Mouse (Mus musculus) megakaryocyte, embryonic 14.5 days (primary cell): ENCODE results near the gene Olfr658. TPM values are rescaled to one million over a fixed set of nuclear protein-coding genes. Genes with fewer than 3 reads are reported as not detected.

Experiments
- H3K27me3 ChIP-seq: replicated peaks from 2 replicates; pipeline ENCODE3; 2012; ENCODE audit warnings: inconsistent platforms
- H3K36me3 ChIP-seq: replicated peaks from 2 replicates; pipeline ENCODE3; 2012; ENCODE audit warnings: low read length, inconsistent platforms, mixed read lengths
- H3K4me1 ChIP-seq: 2 replicates; pipeline ENCODE4 v1.6.1; 2012; ENCODE audit warnings: inconsistent platforms
- H3K4me3 ChIP-seq: replicated peaks from 2 replicates; pipeline ENCODE3; 2012; ENCODE audit warnings: moderate library complexity, mild to moderate bottlenecking, inconsistent platforms
- H3K9me3 ChIP-seq: 2 replicates; pipeline ENCODE4 v1.6.1; 2012; ENCODE audit warnings: inconsistent platforms
- FLI1 ChIP-seq: IDR thresholded peaks from 2 replicates; pipeline ENCODE4 v1.6.1; 2012; ENCODE audit warnings: low read length, inconsistent platforms, mixed read lengths
- GATA1 ChIP-seq: IDR thresholded peaks from 3 replicates; pipeline ENCODE4 v1.6.1; 2012; ENCODE audit warnings: mixed read lengths, low read length, inconsistent platforms, borderline replicate concordance
- polyA plus RNA-seq: library from polyadenylated mRNA; stranded (reverse); fragments of >175 nt; gene quantifications from 2 replicates; pipeline ENCODE4 v1.2.3, GENCODE M21; 2012; ENCODE audit warnings: low replicate concordance; ENCODE audit not compliant: insufficient read depth

Olfr658 gene
- not detected in 2 replicates for polyA plus RNA-seq

DNA sequence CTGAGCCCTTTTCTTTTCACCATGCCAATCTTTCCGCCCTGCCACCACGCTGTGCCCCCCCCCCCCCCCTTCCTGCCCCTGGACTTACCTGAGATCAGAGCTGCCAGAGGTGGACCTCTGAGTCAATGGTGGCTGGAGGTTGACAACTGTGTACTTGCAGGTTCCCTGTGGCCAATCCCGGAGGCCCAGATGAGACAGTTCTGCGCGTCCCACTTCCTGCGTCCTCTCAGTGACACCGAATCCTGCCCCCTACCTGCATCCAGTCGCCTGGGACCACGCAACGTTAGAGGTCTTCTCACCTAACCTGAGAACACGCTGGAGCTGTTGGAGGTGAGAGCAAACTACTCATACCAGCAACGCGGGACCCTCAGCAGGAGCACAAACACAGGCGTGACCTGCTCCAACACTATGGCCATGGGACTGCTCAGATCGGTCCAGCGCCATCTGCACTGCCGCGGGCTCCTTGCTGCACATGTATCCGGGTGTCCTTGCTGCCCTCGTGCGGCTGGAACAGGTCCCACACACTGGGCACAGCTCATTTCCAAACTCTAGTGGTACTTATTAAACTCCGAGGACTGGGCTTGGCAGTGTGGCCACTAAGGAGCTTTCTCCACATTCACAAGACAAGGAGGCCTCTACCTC is at the start of gene Olfr658:
TSS of gene Olfr658 (minus strand) at position 465 of the 642 bp plus-strand sequence.
- H3K9me3 ChIP-seq: no peaks in the 10 kb centered on the region
- H3K4me3 ChIP-seq: peak within 1 kb of the TSS; percentile 88
- H3K27me3 ChIP-seq: no peaks in the 10 kb centered on the region
- TF ChIP-seq GATA1 (no peak), FLI1 (no peak)
- H3K36me3 ChIP-seq: no peaks in the 10 kb centered on the region
- H3K4me1 ChIP-seq: peaks cover 5% of the 10 kb centered on the region; the same call in 1 of the 2 replicates

DNA sequence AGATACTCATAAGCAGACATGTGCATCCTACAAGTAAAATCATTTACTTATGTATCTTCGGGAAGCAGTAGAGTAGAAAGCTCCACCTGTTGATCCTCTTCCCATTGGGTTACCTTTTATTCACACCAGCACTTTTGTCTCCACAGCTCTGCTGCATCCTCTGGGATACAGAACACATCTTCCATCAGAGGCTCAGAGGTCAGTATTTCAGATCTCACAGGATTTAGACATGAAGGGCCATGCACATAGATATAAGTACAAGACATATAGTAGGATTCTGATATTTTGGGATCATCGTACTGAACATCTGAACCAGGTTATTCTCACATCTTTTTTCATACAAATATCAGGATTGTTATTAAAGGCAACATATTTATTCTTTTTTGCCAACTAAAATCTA is 39.1 kb upstream of the Olfr658 start, which contains the start of gene Olfr661:
TSS of gene Olfr661 (plus strand) at position 301 of the 400 bp plus-strand sequence.
- no peaks in the 10 kb centered on the region for H3K27me3 ChIP-seq
- no peaks in the 10 kb centered on the region for H3K4me1 ChIP-seq
- H3K4me3 ChIP-seq: no peak within 1 kb of the TSS
- H3K36me3 ChIP-seq: no peaks in the 10 kb centered on the region
- no peaks in the 10 kb centered on the region for H3K9me3 ChIP-seq
- TF ChIP-seq GATA1: no peak
- TF ChIP-seq FLI1: no peak

DNA sequence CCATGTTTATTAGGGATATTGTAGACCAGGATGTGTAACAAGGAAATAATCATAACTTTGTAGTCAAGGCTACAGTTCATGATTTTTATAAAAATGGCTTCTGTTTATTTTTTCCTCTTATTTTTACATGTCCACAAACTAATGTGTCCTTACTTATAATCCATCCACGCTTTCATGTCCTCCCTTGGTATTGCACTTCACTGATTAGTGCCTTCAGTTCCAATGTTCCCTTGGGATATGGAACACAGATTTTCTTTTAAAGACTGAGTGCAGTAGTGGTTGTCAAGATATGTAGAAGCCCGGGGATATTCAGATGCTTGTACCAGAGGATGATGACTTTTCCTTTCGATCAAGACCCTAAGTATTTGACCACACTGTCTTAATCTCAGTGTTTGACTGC is 19.3 kb upstream of the Olfr658 start, which contains the start of gene Olfr659:
TSS of gene Olfr659 (plus strand) at position 301 of the 400 bp plus-strand sequence.
- no peak within 1 kb of the TSS for H3K4me3 ChIP-seq
- no peaks in the 10 kb centered on the region for H3K4me1 ChIP-seq
- no peaks in the 10 kb centered on the region for H3K27me3 ChIP-seq
- no peaks in the 10 kb centered on the region for H3K36me3 ChIP-seq
- no peaks in the 10 kb centered on the region for H3K9me3 ChIP-seq
- TF ChIP-seq FLI1 (no peak), GATA1 (no peak)

DNA sequence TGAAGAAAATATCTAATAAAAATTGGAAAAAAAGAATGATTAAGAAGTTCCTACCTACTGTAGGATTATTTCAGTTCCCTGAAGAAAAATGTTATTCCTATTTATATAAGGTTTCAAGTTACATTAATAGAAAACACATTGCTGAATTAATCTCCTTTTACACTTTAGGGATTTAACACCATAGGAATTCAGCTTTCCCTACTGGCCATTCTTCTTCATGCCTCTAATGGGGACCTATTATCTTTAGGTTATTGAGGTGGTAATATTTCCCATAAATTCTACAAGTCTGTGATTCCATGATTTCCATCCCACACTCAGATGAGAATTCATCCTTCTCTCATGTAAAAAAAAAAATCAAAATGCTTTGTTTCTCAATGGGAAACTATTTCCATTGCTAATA is 22.6 kb downstream of the Olfr658 start, which contains the start of gene Olfr657:
TSS of gene Olfr657 (plus strand) at position 301 of the 400 bp plus-strand sequence.
- no peaks in the 10 kb centered on the region for H3K4me1 ChIP-seq
- H3K4me3 ChIP-seq: no peak within 1 kb of the TSS
- H3K36me3 ChIP-seq: no peaks in the 10 kb centered on the region
- TF ChIP-seq FLI1 (no peak), GATA1 (no peak)
- H3K27me3 ChIP-seq: no peaks in the 10 kb centered on the region
- no peaks in the 10 kb centered on the region for H3K9me3 ChIP-seq

DNA sequence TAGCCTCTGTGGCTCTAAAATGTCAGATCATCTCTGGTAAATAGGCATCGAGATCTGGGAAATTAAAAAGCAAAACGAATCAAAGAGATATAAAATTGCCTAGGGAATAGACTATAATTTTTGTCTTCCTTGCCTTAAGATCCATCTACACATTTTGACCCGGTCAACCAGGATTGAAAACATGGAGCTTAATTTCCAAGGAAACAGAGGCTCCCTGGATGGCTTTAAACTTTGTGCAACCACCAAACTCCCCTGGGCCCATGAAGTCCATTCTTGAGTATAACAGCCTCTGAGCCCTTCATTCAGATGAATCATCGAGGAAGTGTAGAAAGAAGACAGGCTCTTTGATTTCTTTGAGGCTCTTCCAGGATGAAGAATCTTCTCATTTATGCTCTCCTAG is 33.5 kb downstream of the Olfr658 start, which contains the start of gene Olfr656:
TSS of gene Olfr656 (plus strand) at position 301 of the 400 bp plus-strand sequence.
- no peak for TF ChIP-seq GATA1
- TF ChIP-seq FLI1: no peak
- H3K27me3 ChIP-seq: no peaks in the 10 kb centered on the region
- no peak within 1 kb of the TSS for H3K4me3 ChIP-seq
- H3K9me3 ChIP-seq: peaks cover 6% of the 10 kb centered on the region; the same call in 1 of the 2 replicates
- no peaks in the 10 kb centered on the region for H3K36me3 ChIP-seq
- H3K4me1 ChIP-seq: no peaks in the 10 kb centered on the region

DNA sequence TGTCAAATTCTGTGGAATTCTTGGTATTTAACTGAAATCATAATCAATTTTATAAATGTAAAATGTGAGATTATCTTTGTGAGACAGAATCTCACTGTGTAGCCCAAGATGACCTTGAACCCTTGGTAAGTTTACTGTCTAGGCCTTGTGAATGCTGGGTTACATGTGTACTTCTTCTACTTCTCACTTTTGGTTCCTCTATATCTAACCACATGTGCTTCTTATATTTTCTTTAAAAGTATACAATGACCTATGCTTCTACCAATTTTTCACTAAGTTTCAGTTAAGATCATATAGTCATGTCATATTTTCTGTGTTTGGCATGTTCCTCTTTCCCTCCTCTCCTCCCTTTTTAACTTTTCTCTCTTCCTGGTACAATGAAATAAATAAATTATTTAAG is 42.4 kb downstream of the Olfr658 start:
- Histone ChIP-seq H3K36me3 (no peaks in the 10 kb centered on the region), H3K4me3 (no peak overlapping the region), H3K9me3 (no peaks in the 10 kb centered on the region), H3K4me1 (no peaks in the 10 kb centered on the region), H3K27me3 (no peaks in the 10 kb centered on the region)
- no peak for TF ChIP-seq GATA1
- TF ChIP-seq FLI1: no peak

DNA sequence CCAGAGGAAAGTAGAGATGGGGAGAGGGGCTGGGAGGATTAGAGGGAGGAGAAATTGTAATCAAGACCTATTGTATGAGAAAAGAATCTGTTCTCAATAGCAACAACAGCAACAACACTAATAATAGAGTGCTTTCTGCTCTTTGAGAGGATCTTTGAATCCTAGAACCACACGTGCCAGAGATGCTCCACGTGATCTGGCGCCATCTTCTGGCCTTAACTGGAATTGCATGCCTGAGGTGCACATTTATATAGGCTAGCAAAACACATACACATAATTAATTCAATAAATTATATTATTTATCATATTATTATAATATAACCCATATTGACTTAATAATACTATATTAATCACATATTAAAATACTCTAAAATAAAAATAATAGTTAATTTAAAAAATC is 43.9 kb downstream of the Olfr658 start:
- no peaks in the 10 kb centered on the region for H3K36me3 ChIP-seq
- H3K4me1 ChIP-seq: no peaks in the 10 kb centered on the region
- no peak overlapping the region for H3K4me3 ChIP-seq
- TF ChIP-seq FLI1: no peak
- no peak for TF ChIP-seq GATA1
- no peaks in the 10 kb centered on the region for H3K27me3 ChIP-seq
- H3K9me3 ChIP-seq: no peaks in the 10 kb centered on the region

DNA sequence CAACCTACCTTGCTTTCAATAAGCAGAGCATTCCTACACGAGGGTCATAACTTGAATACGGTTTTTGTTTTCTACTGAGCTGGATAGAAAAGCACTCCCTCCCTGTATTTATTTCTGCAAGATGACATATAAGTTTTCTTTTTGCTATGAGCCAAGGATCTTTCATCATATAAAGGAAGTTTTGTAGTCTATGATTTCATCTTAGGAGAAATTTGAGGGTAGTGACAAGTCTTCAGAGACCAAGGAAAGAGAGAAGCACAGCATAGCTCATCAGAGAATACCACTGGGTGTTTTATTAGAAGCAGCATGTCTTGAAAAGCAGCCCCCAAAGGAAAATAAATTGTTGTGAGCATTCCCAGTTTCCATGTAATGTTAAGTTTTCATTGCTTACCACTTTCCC is 45.4 kb downstream of the Olfr658 start, which contains the start of gene Olfr655:
TSS of gene Olfr655 (minus strand) at position 101 of the 400 bp plus-strand sequence.
- Histone ChIP-seq H3K27me3 (no peaks in the 10 kb centered on the region), H3K4me1 (no peaks in the 10 kb centered on the region), H3K9me3 (no peaks in the 10 kb centered on the region), H3K4me3 (no peak within 1 kb of the TSS), H3K36me3 (no peaks in the 10 kb centered on the region)
- TF ChIP-seq FLI1 (no peak), GATA1 (no peak)

Other genes starting within 250 kb of the Olfr658 start
- gene Trim30c, start 246.5 kb downstream of the Olfr658 start, polyA plus RNA-seq: not detected in 2 replicates
- gene Trim30a, start 182.1 kb downstream of the Olfr658 start, polyA plus RNA-seq: 0.81 TPM in 1 of 2 replicates, not detected in the other
- 0.09 TPM in 1 of 2 replicates, not detected in the other for gene Trim30d, start 139.5 kb downstream of the Olfr658 start, polyA plus RNA-seq
- not detected in 2 replicates for gene Olfr651, start 97.2 kb downstream of the Olfr658 start, polyA plus RNA-seq
- gene Olfr652, start 86.4 kb downstream of the Olfr658 start, polyA plus RNA-seq: not detected in 2 replicates
- gene Olfr653, start 70.0 kb downstream of the Olfr658 start, polyA plus RNA-seq: not detected in 2 replicates
- not detected in 2 replicates for gene Olfr654, start 60.3 kb downstream of the Olfr658 start, polyA plus RNA-seq
- gene Olfr655, start 45.5 kb downstream of the Olfr658 start, polyA plus RNA-seq: not detected in 2 replicates
- gene Olfr656, start 33.4 kb downstream of the Olfr658 start, polyA plus RNA-seq: not detected in 2 replicates
- not detected in 2 replicates for gene Olfr657, start 22.5 kb downstream of the Olfr658 start, polyA plus RNA-seq
- not detected in 2 replicates for gene Olfr659, start 19.4 kb upstream of the Olfr658 start, polyA plus RNA-seq
- not detected in 2 replicates for gene Olfr661, start 39.2 kb upstream of the Olfr658 start, polyA plus RNA-seq
- gene Usp17le, start 130.2 kb upstream of the Olfr658 start, polyA plus RNA-seq: not detected in 2 replicates
- gene Usp17lb, start 195.3 kb upstream of the Olfr658 start, polyA plus RNA-seq: not detected in 2 replicates
- gene Usp17la, start 209.7 kb upstream of the Olfr658 start, polyA plus RNA-seq: not detected in 2 replicates
- not detected in 2 replicates for gene Olfr665, start 230.7 kb upstream of the Olfr658 start, polyA plus RNA-seq
- not detected in 2 replicates for gene Olfr666, start 248.6 kb upstream of the Olfr658 start, polyA plus RNA-seq